Mouse (Mus musculus): ENCODE results near the gene Cdc42ep4.

The Cdc42ep4 gene

DNA sequence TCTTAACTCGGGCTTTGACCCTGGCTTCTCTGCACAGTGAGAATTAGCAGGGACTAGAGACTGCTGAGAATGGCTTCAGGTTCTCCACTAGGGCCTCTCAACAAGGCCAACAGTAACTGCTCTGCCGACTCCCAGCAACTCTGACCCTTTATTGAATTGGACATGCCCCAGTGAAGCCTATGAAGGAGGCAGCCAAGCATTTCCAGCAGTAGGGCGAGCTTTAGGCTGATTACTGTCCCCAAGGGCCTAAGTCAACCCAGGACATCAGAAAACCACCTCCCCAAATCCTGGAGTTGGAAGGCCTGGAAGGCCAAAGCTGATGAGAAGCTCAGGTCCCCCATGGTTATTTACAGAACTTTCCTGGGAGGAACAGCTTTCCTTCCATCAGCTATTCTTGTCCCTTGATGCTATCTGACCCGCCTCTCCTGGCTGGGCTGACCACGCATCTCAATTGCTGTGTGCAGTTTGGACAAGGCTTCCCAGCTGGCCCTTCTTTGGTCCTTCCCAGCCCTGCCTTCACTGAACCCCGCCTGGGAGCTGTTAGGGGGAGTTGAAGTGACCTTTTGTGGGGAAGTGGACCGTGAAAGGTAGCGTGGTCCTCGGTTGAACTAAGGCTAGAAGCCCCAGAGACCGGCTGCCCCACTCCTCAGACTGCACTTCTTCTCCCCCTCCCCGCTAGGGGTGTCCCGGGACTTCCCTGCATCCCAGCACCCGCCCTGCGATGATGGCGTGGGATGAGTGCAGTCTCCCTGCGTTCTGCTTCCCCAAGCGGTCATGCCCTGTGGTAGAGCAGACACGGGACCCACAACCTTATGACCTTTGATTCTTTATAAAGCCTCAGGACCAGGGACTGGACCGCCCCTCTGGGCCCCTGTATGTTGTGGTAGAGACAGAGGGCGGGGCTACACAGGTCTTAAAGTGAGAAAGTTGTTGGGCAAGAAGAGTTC is 27.3 kb upstream of the Cdc42ep4 start:
- ATAC-seq (ENCODE audit: insufficient number of reproducible peaks, low FRiP score, low TSS enrichment) = no peak

DNA sequence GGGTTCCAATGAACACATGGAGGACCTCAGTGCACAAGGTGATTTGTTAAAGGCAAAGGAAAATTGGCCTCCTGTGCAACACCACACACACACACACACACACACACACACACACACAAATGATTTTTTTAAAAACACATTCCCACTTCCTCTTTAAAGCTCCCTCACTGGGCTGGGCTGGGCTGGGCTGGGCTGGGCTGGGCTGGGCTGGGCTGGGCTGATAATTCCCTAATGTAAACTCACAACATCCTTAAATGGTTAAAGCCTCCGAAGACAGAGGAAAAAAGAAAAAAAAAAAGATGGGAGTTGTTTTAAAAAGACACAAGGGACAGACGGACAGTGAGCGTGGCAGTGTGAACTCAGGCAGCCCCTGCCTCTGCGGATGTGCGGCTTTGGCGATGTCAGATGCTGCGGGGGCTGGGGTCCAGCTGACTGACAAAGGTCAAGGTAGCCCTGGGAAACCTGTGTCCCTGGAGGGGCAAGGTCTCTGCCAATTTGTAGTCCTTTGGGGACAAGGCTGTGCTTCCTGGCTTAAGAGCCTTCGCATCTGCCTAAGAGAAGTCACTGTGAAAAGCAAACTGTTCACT is 26.3 kb upstream of the Cdc42ep4 start:
- no peak for ATAC-seq (ENCODE audit: insufficient number of reproducible peaks, low FRiP score, low TSS enrichment)

DNA sequence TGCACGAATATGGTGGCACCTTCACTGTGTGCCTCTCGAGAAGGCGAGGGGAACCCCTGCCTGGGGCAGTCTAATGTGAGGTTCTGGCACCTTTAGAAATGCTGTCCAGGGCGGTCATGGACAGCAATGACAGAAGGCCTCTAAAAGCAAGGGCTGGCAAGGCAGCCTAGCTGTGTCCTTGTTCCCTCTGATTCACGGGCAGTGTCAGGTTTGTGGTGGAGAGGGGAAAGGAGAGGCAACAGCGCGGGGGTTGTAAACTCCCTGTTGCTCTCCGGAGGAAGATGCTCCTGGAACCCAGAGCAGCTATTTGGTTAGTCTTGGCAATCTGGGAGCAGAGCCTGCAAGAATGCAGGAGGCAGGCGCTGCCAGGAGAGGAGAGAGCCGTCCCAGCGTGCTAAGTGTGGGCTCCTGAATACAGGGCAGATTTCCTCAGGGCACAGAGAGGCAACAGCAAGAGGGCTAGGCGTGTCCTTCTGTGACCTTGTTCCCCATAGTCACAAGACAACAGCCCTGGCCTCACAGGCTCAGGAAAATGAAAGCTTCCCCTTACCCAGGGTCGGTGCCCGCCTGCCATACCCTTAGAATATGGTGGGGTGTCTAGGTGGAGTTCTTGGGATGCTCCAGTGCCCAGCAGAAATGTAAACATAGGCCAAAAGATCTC is 25.3 kb upstream of the Cdc42ep4 start:
- ATAC-seq (ENCODE audit: insufficient number of reproducible peaks, low FRiP score, low TSS enrichment) = no peak

DNA sequence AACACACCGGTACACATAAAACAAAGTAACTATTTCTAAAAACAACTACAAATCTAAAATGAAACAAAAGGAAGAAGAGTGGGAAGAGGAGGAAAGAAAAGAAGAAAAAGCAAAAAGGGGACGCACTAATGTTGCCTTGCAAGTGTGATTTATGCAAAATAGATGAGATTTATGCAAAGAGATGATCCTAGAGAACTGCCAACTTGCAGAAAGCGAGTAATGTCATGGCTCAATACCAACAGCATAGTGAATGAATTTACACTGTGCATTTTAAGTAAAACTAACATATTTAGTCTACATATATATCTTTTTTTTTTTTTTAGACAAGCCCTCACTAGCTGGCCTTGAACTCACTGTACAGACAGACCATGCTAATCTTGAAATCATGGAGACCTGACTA is 23.1 kb upstream of the Cdc42ep4 start:
- no peak for ATAC-seq (ENCODE audit: insufficient number of reproducible peaks, low FRiP score, low TSS enrichment)

DNA sequence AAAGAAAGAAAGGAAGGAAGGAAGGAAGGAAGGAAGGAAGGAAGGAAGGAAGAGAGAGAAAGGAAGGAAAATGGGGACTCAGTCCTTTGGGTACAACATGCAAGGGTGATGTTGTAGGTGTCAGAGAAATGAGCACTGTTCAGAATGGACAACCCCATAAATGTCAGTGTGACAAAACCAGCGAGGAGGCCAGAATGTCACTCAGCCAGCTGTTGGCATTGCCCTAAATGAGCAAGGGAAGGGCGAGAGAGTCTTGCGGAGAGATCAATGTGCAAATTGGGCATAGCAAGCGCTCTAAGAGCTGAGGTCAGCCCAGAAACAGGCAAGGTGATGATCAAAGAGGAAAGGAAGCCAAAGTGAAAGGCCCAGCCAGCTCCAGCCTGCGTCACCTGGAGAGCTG is 21.5 kb upstream of the Cdc42ep4 start:
- ATAC-seq (ENCODE audit: insufficient number of reproducible peaks, low FRiP score, low TSS enrichment) = no peak

DNA sequence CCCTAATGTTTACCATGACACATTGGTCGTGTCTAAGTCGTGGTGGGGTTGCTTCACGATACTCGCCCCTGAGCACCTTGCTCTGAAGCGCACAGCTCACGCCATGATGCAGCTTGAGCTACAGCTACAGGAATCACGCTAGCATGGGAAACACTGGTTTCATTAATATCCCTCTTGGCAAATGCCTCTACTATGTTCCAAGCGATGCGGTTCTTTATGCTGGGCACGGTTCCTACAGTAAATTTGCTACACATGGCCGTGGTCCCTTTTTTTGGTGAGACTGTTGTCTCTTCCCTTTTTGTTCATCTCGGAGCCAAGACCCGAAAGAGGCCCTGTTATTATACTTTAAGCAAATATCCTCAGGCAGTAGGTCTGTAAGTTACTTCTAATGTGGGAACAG is 19.5 kb upstream of the Cdc42ep4 start:
- no peak for ATAC-seq (ENCODE audit: insufficient number of reproducible peaks, low FRiP score, low TSS enrichment)

DNA sequence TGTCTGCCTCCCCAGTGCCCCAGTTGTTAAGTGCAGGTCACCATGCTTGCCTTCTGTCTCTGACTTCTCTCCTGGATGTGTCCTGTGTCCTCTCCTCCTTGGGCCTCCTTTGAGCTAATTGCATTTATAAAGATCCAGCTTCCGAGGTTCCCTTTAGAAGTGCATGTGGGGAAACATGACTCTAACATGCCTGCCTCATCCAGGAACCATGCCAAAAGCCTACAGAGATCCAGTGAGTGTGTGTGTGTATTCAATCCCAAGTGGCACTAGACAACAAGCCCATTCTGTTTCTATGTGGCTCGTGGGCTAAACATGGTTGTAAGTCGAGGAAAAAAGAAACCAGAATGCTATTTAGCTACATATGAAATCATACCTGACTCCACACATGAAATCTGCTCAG is 16.7 kb upstream of the Cdc42ep4 start:
- ATAC-seq (ENCODE audit: insufficient number of reproducible peaks, low FRiP score, low TSS enrichment) = no peak

DNA sequence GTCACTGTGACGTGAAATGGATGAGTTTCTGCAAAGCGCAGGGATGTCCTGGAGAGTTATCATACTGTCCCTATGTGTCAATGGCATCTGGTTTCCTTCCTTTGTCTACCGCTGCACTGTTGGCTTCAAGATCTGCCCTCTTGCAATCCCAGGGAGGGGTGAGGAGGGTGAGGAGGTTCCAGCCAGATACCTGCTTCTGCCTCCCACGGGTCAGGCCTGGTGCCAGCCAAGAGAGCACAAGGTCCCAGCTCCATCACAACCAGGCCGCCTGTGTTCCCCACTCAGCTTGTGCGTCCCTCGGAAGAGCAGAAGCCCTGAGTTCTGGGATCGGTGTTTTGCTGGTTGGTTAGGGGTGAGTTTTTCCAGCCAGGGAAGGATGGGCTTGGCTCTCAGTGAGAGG is 15.6 kb upstream of the Cdc42ep4 start:
- no peak for ATAC-seq (ENCODE audit: insufficient number of reproducible peaks, low FRiP score, low TSS enrichment)

DNA sequence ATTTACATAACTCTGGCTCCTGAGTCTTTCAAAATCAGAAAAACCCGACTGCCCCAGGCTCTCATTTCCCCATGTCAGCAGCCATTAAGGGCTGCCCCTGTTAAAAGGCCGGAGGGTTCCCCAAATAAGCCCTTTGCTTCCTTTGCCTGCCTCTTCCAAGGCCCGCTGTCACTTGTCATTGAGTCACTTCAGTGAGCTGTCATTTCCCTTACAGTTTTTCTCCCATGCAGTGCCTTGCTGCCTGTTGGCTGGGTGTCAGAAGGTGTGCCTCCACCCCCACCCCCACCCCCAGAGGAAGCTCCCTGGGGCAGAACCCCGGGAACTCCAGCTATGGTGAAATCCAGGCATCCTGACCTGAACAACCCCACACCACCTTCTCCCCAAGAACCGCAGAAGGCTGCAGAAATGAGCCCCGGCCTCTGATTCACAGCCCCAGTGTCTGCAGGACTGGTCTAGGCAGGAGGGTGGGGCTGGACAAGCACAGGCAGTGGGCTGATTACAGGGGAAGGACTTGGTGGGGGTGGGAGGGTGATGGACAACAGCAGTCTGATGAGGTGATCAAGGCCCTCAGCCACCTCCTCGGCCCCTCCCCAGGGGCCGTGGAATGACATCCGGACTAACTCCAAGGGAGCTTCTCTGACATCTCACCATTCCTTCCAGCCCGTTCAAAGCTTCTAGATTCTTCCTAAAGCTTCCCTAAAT is 14.8 kb upstream of the Cdc42ep4 start:
- no peak for ATAC-seq (ENCODE audit: insufficient number of reproducible peaks, low FRiP score, low TSS enrichment)

DNA sequence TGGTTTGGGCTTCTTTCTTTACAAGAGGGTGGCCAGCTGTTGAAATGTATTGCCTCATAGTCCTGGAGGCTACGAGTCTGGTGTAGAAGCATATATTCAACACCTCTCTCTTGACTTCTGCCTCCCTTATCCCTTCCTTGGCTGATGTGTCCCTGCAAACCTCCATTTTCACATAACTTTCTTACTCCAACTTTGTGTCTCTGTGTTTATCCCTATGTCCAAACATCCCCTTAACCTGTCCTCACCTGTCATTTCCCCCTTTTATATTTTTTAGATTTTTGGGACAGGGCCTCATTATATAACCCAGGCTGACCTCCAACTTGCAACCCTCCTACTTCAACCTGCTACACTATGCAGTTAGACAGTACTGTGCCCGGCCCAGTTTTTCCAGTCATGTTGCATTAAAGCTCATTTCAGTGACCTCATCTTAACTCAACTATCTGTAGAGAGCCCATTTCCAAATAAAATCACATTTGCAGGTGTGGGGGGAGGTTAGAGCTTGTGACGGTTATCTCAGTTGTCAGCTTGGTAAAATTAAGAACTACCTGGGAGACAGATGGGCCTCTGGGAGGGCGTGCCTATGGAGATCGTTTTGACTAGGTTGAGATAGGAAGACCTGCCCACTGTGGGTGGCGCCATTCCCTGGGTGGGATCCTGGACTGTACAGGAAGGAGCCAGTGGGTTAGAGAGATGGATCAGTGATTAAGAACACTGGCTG is 12.6 kb upstream of the Cdc42ep4 start:
- ATAC-seq (ENCODE audit: insufficient number of reproducible peaks, low FRiP score, low TSS enrichment) = no peak

DNA sequence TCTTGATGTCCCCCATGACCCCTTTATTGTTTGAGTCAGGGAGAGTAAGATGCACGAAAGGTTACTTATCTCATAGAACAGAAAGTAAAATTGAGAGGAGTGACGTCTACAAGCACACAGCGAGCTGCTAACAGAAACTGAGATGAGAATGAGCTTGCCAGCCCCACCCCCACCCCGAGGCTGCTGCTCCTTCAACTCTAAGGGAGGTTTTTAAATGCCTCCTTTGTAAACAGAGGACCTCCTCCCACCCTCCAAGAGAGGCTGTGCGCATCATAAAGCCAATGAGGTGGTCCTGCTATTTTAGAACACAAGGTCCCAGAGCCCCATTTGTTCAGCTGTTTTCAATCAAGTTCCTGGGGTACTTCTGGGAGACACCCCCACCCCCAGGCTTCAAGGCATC is 11.8 kb upstream of the Cdc42ep4 start:
- ATAC-seq (ENCODE audit: insufficient number of reproducible peaks, low FRiP score, low TSS enrichment) = no peak

DNA sequence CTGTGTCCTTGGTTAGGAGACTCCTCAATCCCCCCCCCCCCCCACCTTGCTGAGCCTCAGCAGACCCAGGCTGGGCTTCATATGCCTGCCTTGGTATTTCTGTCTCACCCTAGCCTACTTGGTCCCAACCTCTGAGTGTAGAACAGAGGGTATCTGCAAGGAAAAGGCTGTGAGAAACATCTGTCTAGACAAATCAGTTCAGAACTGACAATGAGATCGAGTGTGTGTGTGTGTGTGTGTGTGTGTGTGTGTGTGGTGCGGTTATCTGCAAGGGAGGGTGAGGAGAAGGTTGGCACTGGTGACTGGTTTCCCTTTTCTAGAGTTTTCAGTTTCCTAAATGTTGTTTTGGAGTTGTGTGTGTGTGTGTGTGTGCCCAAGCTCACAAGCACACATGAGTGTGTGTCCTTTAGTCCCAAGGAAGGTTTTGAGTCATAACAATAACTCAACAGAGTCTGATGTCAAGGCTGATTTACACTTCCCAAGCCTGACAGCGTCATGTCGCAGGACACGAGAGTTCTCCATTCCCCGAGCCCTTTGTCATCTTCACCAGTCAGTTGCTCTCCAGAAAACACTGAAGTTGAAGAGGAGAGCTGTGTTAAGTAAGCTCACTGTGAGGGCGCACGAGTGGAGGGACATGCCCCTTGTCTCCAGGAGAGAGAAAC is 10.6 kb upstream of the Cdc42ep4 start:
- no peak for ATAC-seq (ENCODE audit: insufficient number of reproducible peaks, low FRiP score, low TSS enrichment)

DNA sequence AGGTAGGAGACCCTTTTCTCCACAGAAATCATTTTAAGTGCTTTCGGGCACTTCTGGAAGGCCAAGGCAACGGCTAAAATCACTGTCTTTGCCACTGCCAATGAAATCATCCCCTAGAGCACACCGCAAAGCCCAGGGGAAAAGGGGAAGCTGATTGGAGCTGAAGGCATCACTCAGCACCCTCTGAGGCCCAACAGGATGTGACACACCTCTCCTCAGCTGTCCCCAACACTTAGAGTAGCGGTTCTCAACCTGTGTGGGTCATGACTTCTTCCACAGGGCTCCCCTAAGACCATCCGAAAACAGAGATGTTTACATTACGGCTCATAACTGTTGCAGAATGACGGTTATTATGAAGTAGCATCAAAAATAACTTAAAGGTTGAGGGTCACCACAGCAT is 10.0 kb upstream of the Cdc42ep4 start:
- ATAC-seq (ENCODE audit: insufficient number of reproducible peaks, low FRiP score, low TSS enrichment) = no peak

DNA sequence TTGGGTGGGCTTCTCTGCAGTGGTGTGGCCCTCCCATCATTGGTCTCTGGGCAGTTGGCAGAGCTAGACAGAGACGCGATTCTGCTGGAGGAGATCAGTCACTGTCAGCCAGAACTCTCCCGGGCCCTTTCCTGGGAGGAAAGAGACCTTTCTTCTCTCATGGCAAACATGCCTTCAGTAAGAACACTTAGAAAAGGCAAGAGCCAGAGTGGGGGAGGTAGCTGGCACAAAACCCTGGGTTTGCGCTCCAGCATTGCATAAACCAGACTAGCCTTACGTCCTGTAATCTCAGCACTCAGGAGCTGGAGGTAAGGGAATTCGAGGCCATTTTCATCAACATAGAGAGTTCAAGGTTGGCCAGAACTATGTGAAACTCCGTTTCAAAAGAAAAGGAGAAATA is 8.8 kb upstream of the Cdc42ep4 start:
- no peak for ATAC-seq (ENCODE audit: insufficient number of reproducible peaks, low FRiP score, low TSS enrichment)

DNA sequence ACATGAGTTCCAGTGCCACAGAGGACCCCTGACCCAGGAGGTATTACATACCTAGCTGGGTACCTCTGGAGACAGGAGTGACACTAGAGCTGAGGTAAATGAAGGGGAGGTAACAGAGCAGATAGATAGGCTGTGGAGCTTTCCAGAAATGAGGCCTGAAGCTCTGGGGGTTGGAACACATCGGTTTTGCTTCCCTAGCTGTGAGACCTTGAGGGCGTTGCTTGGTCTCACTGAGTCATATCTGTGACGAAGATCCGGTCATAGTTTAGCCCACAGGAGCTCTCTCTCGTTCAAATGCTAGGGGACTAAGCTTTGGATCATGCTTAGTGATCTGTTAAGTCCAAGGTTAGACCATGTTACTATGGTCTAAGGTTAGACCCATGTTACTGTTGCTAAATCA is 7.2 kb upstream of the Cdc42ep4 start:
- no peak for ATAC-seq (ENCODE audit: insufficient number of reproducible peaks, low FRiP score, low TSS enrichment)

DNA sequence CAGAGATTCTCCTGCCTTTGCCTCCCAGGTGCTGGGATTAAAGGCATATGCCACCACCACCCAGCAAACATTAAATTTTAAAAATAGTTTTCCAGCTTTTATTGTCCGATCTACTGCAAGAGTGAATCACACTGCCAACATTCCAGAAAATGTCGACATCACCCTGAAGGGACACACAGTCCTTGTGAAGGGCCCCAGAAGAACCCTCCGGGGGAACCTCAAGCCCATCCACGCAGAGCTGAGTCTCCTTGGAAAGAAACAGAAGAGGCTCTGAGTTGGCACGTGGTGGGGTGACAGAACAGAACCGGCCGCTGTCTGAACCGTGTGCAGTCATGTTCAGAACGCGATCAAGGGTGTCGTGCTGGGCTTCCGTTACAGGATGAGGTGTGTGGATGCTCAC is 4.9 kb upstream of the Cdc42ep4 start:
- ATAC-seq (ENCODE audit: insufficient number of reproducible peaks, low FRiP score, low TSS enrichment) = no peak

DNA sequence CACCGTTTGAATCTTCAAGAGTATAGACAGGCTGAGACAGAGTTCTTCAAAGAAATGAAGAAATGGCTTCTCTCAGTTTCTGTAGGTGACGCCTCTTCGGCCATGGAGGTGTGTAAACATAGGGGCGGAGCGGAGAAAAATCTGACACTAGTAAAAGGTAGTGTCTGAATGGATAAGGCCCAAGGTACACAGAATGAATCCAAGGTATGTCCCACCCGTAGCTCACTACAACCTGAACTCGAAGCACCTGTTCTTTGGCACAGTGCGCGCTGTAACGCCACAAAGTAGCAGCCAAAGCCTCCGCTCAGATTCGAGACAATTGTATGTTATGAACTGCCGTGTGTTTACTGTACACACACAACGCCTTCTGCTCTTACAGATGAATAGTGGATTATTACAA is 4.2 kb upstream of the Cdc42ep4 start:
- no peak for ATAC-seq (ENCODE audit: insufficient number of reproducible peaks, low FRiP score, low TSS enrichment)

DNA sequence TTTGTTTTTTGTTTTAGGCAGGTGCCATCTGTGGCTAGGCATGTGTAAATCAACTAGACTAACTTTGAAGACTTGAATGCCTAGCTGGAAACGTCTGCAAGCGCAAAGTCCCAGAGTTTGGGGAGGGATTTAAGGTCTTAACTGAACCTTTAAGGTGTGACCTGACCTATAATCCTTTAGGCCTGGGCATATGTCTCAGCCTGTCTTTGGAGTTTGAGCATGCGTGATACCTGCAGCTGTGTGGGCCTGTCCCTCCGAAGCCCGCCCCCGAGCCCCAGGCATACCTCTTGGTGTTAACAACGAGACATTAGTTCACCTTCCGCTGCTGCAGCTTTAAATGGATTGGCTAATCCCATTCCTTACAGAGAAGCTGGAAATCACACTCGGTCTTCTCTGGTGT is 3.2 kb upstream of the Cdc42ep4 start:
- no peak for ATAC-seq (ENCODE audit: insufficient number of reproducible peaks, low FRiP score, low TSS enrichment)

DNA sequence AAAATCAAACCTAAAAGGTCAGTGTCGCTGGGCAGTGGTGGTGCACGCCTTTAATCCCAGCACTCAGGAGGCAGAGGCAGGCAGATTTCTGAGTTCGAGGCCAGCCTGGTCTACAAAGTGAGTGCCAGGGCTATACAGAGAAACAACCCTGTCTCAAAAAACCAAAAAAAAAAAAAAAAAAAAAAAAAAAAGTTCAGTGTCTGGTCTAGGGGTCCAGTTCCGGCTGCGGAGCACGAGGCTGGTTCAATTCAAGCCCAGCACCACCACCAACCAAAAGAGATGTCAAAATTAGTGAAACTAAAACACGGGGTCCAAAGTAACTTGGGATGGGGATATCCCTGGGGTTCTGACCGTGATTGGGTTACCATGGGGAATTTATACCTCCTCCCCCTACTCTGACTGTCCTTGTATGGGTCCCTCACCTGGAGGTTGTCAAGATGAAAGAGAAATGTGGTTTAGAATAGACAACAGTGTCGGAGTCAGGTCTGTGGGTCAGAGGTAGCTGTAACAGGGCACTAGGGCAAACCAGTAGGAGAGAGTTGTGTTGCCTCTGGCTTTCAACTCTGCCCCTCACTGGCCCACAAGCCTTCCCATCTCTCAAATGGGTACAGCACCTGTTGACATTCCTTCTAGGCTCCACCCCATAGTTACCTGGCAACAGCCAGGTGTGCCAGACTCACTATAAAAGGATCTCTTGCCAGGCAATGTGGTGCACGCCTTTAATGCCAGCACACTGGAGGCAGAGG is 1.2 kb upstream of the Cdc42ep4 start:
- ATAC-seq (ENCODE audit: insufficient number of reproducible peaks, low FRiP score, low TSS enrichment) = no peak

Data from cerebellum, adult (tissue).